Mouse (Mus musculus): ENCODE measurements at regions not wholly inside any gene's neighbourhood (a gene's known extent, or its start where the extent isn't known, plus 50 kb on each side); places are given as distances from the start of the nearest gene placed in this dataset.

- TF ChIP-seq CTCF (IDR thresholded peaks at IDR 0.05; ENCODE audit: low read depth): no peak
- no peak for TF ChIP-seq EP300 (IDR thresholded peaks at IDR 0.05; ENCODE audit: low read depth)
Measured at GRCm38 (mm10) chr4:124015323-124015722, 97.5 kb upstream of the 4930535I16Rik start.

Measured in liver, postnatal 0 days (tissue).